Mouse (Mus musculus) cortical plate, adult 2 months (tissue): Measurements from ENCODE around the gene Kcnn1. TPM values are rescaled to one million over a fixed set of nuclear protein-coding genes. Genes with fewer than 3 reads are reported as not detected.
"Not testable (repeated sequence)": the region's sequence is repeated elsewhere in the genome, so short reads cannot be mapped to it uniquely, and the experiment has no call there.

Source experiments
- H3K27ac ChIP-seq: fragments of 200-500 bp; 2 replicates; pipeline ENCODE4 v1.5.1; 2012; ENCODE audit warnings: low read length, control low read depth, inconsistent platforms; ENCODE audit not compliant: insufficient read depth
- H3K4me1 ChIP-seq: fragments of 200-500 bp; 2 replicates; pipeline ENCODE4 v1.6.1; 2011; ENCODE audit warnings: low read length; ENCODE audit not compliant: control insufficient read depth, insufficient read depth
- H3K4me3 ChIP-seq: fragments of 200-500 bp; 2 replicates; pipeline ENCODE4 v1.5.1; 2011; ENCODE audit warnings: mild to moderate bottlenecking, low read length, control low read depth; ENCODE audit not compliant: insufficient read depth
- CTCF ChIP-seq: fragments of 200-500 bp; IDR thresholded peaks from 2 replicates; pipeline ENCODE4 v1.5.1; 2011; ENCODE audit warnings: mild to moderate bottlenecking, control low read depth, low read length; ENCODE audit not compliant: insufficient read depth; ENCODE audit errors: extremely low read depth
- POLR2A ChIP-seq: fragments of 200-500 bp; IDR thresholded peaks from 2 replicates; pipeline ENCODE4 v1.6.1; 2011; ENCODE audit warnings: mild to moderate bottlenecking, low read length, control low read depth; ENCODE audit not compliant: insufficient read depth; ENCODE audit errors: extremely low read depth
- polyA plus RNA-seq: library from polyadenylated mRNA; depleted of rRNA; stranded (reverse); fragments of >200 nt; gene quantifications from 2 replicates; pipeline ENCODE4 v1.2.3, GENCODE M21; 2012

The Kcnn1 gene
- polyA plus RNA-seq, 1 experiment: 30.2 TPM

DNA sequence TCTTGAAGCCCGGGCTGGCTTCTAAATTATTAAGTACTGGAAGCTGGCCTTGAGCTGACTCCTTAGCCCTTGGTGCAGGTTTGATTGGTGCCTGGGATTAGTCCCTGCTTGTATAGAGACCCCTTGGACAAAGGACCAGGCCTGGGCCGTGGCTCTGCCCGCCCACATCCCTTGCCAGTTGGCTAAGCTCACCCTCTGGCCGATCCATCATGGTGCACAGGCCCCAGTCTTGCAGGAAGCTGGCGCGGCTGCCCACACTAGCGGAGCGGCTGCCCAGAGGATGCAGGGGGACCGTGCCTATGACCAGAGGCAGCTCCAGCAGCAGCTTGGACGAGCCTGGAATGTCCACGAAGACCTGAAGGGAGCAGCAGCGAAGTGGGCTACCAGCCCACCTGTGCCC is 26.4 kb downstream of the Kcnn1 start:
- H3K4me3 ChIP-seq: no peak overlapping the region
- H3K4me1 ChIP-seq: peaks cover 2% of the 10 kb centered on the region; the same call in 1 of the 2 replicates
- no peak for TF ChIP-seq CTCF
- TF ChIP-seq POLR2A: no peak
- H3K27ac ChIP-seq: no peak overlapping the region

- peaks cover 2% of the 10 kb centered on the region; the same call in 1 of the 2 replicates for H3K4me1 ChIP-seq
- peak overlapping the region; percentile 85 for H3K27ac ChIP-seq
- TF ChIP-seq CTCF (no peak), POLR2A (no peak)
- H3K4me3 ChIP-seq: no peak overlapping the region
Measured at GRCm38 (mm10) chr8:70834071-70834470, 29.0 kb downstream of the Kcnn1 start.

DNA sequence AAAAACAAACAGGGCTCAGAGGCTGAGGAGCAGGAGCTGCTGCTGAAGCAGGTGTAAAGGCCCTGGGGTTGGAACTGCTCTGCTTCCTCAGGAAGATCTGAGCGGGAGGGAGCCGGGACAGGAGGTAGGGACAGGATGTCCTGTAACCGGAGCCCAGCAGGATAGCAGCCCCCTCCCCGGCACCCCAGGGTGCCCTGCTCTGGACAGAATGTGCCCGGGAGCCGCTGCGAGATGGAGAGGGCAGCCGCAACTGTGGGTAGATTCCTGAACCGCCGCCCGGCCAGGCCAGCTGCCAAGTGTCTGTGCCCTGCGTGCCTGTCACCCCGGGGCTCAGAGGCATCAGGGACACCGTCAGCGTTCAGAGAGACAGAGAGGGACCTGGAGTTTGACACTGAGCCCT is 29.5 kb downstream of the Kcnn1 start:
- H3K4me3 ChIP-seq: no peak overlapping the region
- TF ChIP-seq POLR2A (no peak), CTCF (no peak)
- H3K27ac ChIP-seq: peak overlapping the region; percentile 85
- peaks cover 1% of the 10 kb centered on the region; the same call in 1 of the 2 replicates for H3K4me1 ChIP-seq

- no peaks in the 10 kb centered on the region for H3K4me1 ChIP-seq
- H3K4me3 ChIP-seq: no peak overlapping the region
- no peak for TF ChIP-seq CTCF
- no peak for TF ChIP-seq POLR2A
- H3K27ac ChIP-seq: peak overlapping the region; percentile 74
Measured at GRCm38 (mm10) chr8:70833018-70833482, 30.0 kb downstream of the Kcnn1 start.

- Histone ChIP-seq H3K4me1 (no peaks in the 10 kb centered on the region), H3K4me3 (no peak overlapping the region), H3K27ac (no peak overlapping the region)
- TF ChIP-seq CTCF (no peak), POLR2A (no peak)
Measured at GRCm38 (mm10) chr8:70832371-70832770, 30.7 kb downstream of the Kcnn1 start.

DNA sequence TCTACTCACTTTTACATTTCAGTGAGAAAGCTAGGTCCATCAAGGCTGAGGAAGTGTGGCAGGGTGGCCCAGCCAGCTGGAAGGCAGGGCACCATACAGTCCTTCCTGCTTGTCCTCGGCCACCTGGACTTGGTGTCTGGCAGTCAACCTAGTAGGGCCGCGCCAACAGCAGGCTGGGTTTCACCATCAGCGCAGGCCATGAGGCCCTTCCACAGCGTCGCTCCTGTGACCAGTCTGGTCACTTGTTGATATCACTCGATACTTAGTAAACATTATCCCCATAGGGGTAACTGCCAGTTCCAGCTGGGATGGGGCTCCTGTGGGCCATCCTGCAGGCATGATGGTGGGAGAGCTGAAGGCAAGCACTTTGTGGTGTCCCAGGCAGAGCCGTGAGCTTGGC is 31.5 kb downstream of the Kcnn1 start:
- Histone ChIP-seq H3K4me3 (no peak overlapping the region), H3K4me1 (no peaks in the 10 kb centered on the region), H3K27ac (no peak overlapping the region)
- TF ChIP-seq CTCF (no peak), POLR2A (no peak)

DNA sequence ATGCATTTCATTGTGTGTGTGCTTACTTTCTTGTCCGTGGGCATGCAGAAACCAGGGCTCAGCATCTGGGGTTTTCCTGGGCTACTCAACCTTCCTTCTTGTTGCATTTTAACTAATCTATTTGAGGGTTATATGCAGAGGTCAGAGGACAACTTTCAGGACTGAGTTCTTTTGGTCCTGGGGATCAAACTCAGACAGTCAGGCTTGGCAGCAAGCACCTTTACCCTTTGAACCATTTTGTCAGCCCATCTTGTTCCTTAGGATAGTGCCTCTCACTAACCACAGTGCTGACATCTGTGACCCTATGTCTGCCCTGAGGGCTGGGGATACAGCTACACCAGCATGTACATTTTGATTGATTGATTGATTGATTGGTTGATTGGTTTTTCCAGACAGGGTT is 35.3 kb downstream of the Kcnn1 start:
- H3K4me1 ChIP-seq: no peaks in the 10 kb centered on the region
- no peak overlapping the region for H3K4me3 ChIP-seq
- no peak for TF ChIP-seq CTCF
- no peak for TF ChIP-seq POLR2A
- no peak overlapping the region for H3K27ac ChIP-seq

DNA sequence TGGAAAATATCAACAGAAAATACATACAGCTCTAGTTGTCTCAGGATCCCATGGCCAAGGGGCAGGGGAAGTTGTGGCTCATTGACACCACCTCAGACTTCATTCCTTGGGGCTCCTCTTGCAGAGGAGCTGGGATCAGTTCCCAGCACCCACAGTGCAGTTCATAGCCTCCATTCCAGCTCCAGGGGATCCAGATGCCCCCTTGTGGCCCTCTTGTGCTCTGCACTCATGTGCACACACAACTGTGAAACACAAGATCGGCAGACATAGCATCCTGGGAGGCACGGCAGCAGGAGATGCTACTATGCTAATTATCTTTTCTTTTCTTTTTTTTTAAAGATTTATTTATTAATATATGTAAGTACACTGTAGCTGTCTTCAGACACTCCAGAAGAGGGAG is 36.0 kb downstream of the Kcnn1 start:
- no peak overlapping the region for H3K27ac ChIP-seq
- no peak for TF ChIP-seq POLR2A
- no peak for TF ChIP-seq CTCF
- no peak overlapping the region for H3K4me3 ChIP-seq
- H3K4me1 ChIP-seq: no peaks in the 10 kb centered on the region

GRCm38 (mm10) chr8:70825816-70826215 is 37.2 kb downstream of the Kcnn1 start:
- H3K4me1 ChIP-seq: no peaks in the 10 kb centered on the region
- no peak overlapping the region for H3K4me3 ChIP-seq
- TF ChIP-seq POLR2A: no peak
- no peak for TF ChIP-seq CTCF
- no peak overlapping the region for H3K27ac ChIP-seq

GRCm38 (mm10) chr8:70823802-70824201 is 39.3 kb downstream of the Kcnn1 start:
- H3K4me3 ChIP-seq: no peak overlapping the region
- H3K27ac ChIP-seq: no peak overlapping the region
- H3K4me1 ChIP-seq: no peaks in the 10 kb centered on the region
- TF ChIP-seq CTCF: no peak
- no peak for TF ChIP-seq POLR2A

DNA sequence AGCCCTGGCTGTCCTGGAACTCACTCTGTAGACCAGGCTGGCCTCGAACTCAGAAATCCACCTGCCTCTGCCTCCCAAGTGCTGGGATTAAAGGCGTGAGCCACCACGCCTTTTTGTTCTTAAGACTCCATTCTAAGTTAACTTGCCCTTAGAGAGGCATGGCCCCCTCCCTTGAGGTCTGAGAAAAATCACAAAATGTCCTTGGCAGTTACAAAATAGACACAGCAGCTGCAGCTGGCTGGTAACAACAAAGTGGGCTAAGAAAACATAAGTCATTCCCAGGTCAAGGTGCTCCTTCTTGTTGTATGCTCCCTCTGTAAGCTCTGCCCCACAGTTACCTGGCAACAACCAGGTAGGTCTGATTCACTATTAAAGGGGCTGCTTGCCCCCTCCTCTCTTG is 40.5 kb downstream of the Kcnn1 start:
- H3K4me3 ChIP-seq, H3K27ac ChIP-seq, H3K4me1 ChIP-seq: not testable (repeated sequence)
